ENCODE assay signal across 18 mouse cellular contexts in the genomic region with DNA sequence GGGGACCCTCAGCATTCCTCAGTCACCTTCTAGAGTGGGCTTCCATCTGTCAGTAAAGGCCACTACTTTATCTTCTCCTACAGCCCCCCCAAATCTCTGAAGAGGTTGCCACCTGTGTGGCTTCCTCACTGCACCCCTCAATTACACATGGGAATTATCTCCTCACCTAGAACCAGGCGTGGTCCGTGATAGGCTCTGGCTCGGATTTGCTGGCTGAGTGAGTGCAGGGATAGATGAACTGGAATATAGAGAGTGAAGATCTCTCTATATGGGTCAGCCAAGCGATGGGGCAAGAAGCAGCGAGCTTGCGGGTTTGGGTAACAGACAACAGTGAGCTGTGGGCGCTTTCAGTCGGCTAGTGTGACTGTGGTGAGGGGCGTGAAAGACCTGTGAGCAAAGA. TPM values are rescaled to one million over a fixed set of nuclear protein-coding genes. Genes with fewer than 3 reads are reported as not detected.
A peak's percentile ranks its signal among the peaks of the same experiment; 100 is the strongest.
DNase-seq lines count a peak whose midpoint lies in the region; ATAC-seq and TF ChIP-seq lines count a peak whose summit lies in the region.
"Had no signal": no experiment of that assay in that cellular context is flagged by ENCODE, and none has a peak within 500 bp of the region (broad histone marks: within the 10 kb centered on the region; RNA-seq: fewer than 3 reads in every experiment).

No protein-coding gene starts in this region.

- no peak overlapping the region for H3K27ac ChIP-seq in lung, embryonic 16.5 days (ENCODE audit: low read length)
- H3K27ac ChIP-seq in stomach, embryonic 14.5 days (ENCODE audit: low read length), result 0 out of 2 replicates have a peak overlapping the region, but pooled peaks have one; percentile 44
- no peak overlapping the region for H3K27ac ChIP-seq in cerebellum, adult 2 months (ENCODE audit: insufficient read depth, low read length)
- H3K27ac ChIP-seq: embryonic facial prominence, embryonic 12.5 days; forebrain, embryonic 12.5 days; hindbrain, embryonic 10.5 days had no signal

- no peaks in the 10 kb centered on the region for H3K9me3 ChIP-seq in lung, embryonic 16.5 days (ENCODE audit: control insufficient read depth, low read length)
- H3K9me3 ChIP-seq in stomach, embryonic 14.5 days (ENCODE audit: control insufficient read depth, low read depth, low read length), result no peaks in the 10 kb centered on the region
- H3K9me3 ChIP-seq: embryonic facial prominence, embryonic 12.5 days; forebrain, embryonic 12.5 days; hindbrain, embryonic 10.5 days had no signal

- peak overlapping the region; percentile 31; the same call in 1 of the 2 replicates for H3K4me2 ChIP-seq in lung, embryonic 16.5 days (ENCODE audit: low read depth, low read length)
- 0 out of 2 replicates have a peak overlapping the region, but pooled peaks have one; percentile 12 for H3K4me2 ChIP-seq in stomach, embryonic 14.5 days (replicated peaks; ENCODE audit: low read depth, low read length)
- H3K4me2 ChIP-seq: embryonic facial prominence, embryonic 12.5 days; forebrain, embryonic 12.5 days had no signal

- no peaks in the 10 kb centered on the region for H3K27me3 ChIP-seq in lung, embryonic 16.5 days (ENCODE audit: control insufficient read depth, insufficient read depth, low read depth, low read length)
- H3K27me3 ChIP-seq in stomach, embryonic 14.5 days (ENCODE audit: control insufficient read depth, insufficient read depth, low read length), result no peaks in the 10 kb centered on the region
- no peaks in the 10 kb centered on the region for H3K27me3 ChIP-seq in cerebellum, adult 2 months (ENCODE audit: control insufficient read depth, insufficient read depth, low read length)
- H3K27me3 ChIP-seq: embryonic facial prominence, embryonic 12.5 days; forebrain, embryonic 12.5 days had no signal

- no peaks in the 10 kb centered on the region for H3K36me3 ChIP-seq in lung, embryonic 16.5 days (ENCODE audit: control insufficient read depth, insufficient read depth, low read length)
- no peaks in the 10 kb centered on the region for H3K36me3 ChIP-seq in stomach, embryonic 14.5 days (ENCODE audit: control insufficient read depth, insufficient read depth, low read length)
- H3K36me3 ChIP-seq: embryonic facial prominence, embryonic 12.5 days; forebrain, embryonic 12.5 days; hindbrain, embryonic 10.5 days had no signal

- 77% methylated on average over 9 of the region's 9 CpGs for WGBS in lung, embryonic 16.5 days
- 80% methylated on average over 9 of the region's 9 CpGs for WGBS in stomach, embryonic 14.5 days
- 88% methylated on average over 9 of the region's 9 CpGs for WGBS in cerebellum, adult 2 months

- intact Hi-C loops in heart, postnatal 25 days (cut with DNase I), result no loop called here

- no peak overlapping the region for H3K4me3 ChIP-seq in lung, embryonic 16.5 days (ENCODE audit: low read length)
- H3K4me3 ChIP-seq in stomach, embryonic 14.5 days (ENCODE audit: low read depth, low read length), result no peak overlapping the region
- H3K4me3 ChIP-seq in cerebellum, adult 2 months (replicated peaks; ENCODE audit: insufficient read depth, low read depth, low read length), result no peak overlapping the region
- H3K4me3 ChIP-seq: embryonic facial prominence, embryonic 12.5 days; forebrain, embryonic 12.5 days; hindbrain, embryonic 10.5 days had no signal

- ATAC-seq in lung, embryonic 16.5 days (ENCODE audit: low read depth), result no peak
- ATAC-seq in stomach, embryonic 14.5 days (ENCODE audit: insufficient number of reproducible peaks, insufficient read depth, low FRiP score, low read depth), result no peak
- ATAC-seq in activated CD4-positive, CD25-positive, alpha-beta regulatory T cell, adult 4 months, result no peak
- ATAC-seq: inflammation-experienced regulatory T-cells, adult 6 months had no signal

- peak; percentile 91 for DNase-seq in heart, adult 11 months
- DNase-seq in heart, postnatal 25 days (ENCODE audit: low spot score), result no peak
- no peak for DNase-seq in lung, postnatal 25 days (ENCODE audit: low spot score)
- DNase-seq in liver, result peak; percentile 59
- DNase-seq in cerebellum, adult 2 months, result no peak
- DNase-seq: adrenal gland, postnatal 14 days; cerebellum, postnatal 14 days; kidney, postnatal 10 days; layer of hippocampus, adult 9-11 months; lung, postnatal 14 days; midbrain, embryonic 14.5 days had no signal

- no peak for TF ChIP-seq POLR2A in cerebellum, adult 2 months (IDR thresholded peaks at IDR 0.05; ENCODE audit: borderline replicate concordance, insufficient read depth, low read length)

- no peak for TF ChIP-seq CTCF in cerebellum, adult 2 months (IDR thresholded peaks at IDR 0.05; ENCODE audit: borderline replicate concordance, insufficient read depth, low read depth, low read length)

- H3K4me1 ChIP-seq in lung, embryonic 16.5 days (replicated peaks; ENCODE audit: control insufficient read depth, insufficient read depth, low read length), result peaks cover 14% of the 10 kb centered on the region
- peaks cover 4% of the 10 kb centered on the region; the same call in 1 of the 2 replicates for H3K4me1 ChIP-seq in stomach, embryonic 14.5 days (ENCODE audit: control insufficient read depth, insufficient read depth, low read length)
- H3K4me1 ChIP-seq in cerebellum, adult 2 months (ENCODE audit: control insufficient read depth, insufficient read depth, low read length), result no peaks in the 10 kb centered on the region
- H3K4me1 ChIP-seq: embryonic facial prominence, embryonic 12.5 days had no signal

- no peak overlapping the region for H3K9ac ChIP-seq in lung, embryonic 16.5 days (ENCODE audit: low read length)
- no peak overlapping the region for H3K9ac ChIP-seq in stomach, embryonic 14.5 days (replicated peaks; ENCODE audit: low read depth, low read length)
- H3K9ac ChIP-seq: embryonic facial prominence, embryonic 12.5 days; forebrain, embryonic 12.5 days had no signal

RNA-seq across cellular contexts. Expression of a gene that starts 2.7 kb away (rescaled TPM):
- 1 to 10 TPM; 4.1 to 4.2 TPM for total RNA-seq in heart, postnatal 25 days (2021)
- 6.8 and 9.0 TPM in 2 replicates for polyA plus RNA-seq in lung, embryonic 16.5 days (2015; fragmentation: Nextera tagmentation; extraction: Ambion mirVana)
- polyA plus RNA-seq in stomach, embryonic 14.5 days (2014; fragmentation: Nextera tagmentation; extraction: Ambion mirVana), result 7.0 and 7.1 TPM in 2 replicates
- 10 to 100 TPM; 24.2 to 29.1 TPM for polyA plus RNA-seq in activated CD4-positive, CD25-positive, alpha-beta regulatory T cell, adult 4 months (2017; shearing (Covaris generic))
- 2.9 and 3.1 TPM in 2 replicates for polyA plus RNA-seq in cerebellum, adult 2 months (2012; rRNA removed)

RNA-seq across cellular contexts. Expression of a gene that starts 33.4 kb away (rescaled TPM):
- not detected for total RNA-seq in heart, postnatal 25 days (2021)
- polyA plus RNA-seq in lung, embryonic 16.5 days (2015; fragmentation: Nextera tagmentation; extraction: Ambion mirVana), result 0.28 and 0.54 TPM in 2 replicates
- polyA plus RNA-seq in stomach, embryonic 14.5 days (2014; fragmentation: Nextera tagmentation; extraction: Ambion mirVana), result 0.29 and 0.50 TPM in 2 replicates
- under 1 TPM; 0.32 to 0.34 TPM for polyA plus RNA-seq in activated CD4-positive, CD25-positive, alpha-beta regulatory T cell, adult 4 months (2017; shearing (Covaris generic))
- polyA plus RNA-seq in cerebellum, adult 2 months (2012; rRNA removed), result 0.34 and 0.59 TPM in 2 replicates
- polyA plus RNA-seq: inflammation-experienced regulatory T-cells, adult 6 months had no signal

RNA-seq across cellular contexts. Expression of a gene that starts 37.8 kb away (rescaled TPM):
- 10 to 100 TPM; 46.3 to 47.2 TPM for total RNA-seq in heart, postnatal 25 days (2021)
- 397 and 399 TPM in 2 replicates for polyA plus RNA-seq in lung, embryonic 16.5 days (2015; fragmentation: Nextera tagmentation; extraction: Ambion mirVana)
- polyA plus RNA-seq in stomach, embryonic 14.5 days (2014; fragmentation: Nextera tagmentation; extraction: Ambion mirVana), result 287 and 322 TPM in 2 replicates
- polyA plus RNA-seq in activated CD4-positive, CD25-positive, alpha-beta regulatory T cell, adult 4 months (2017; shearing (Covaris generic)), result 100 to 1,000 TPM; 511 to 516 TPM
- polyA plus RNA-seq in cerebellum, adult 2 months (2012; rRNA removed), result 76.8 and 78.5 TPM in 2 replicates

Comparison
In these comparisons a context has a peak if more than half of its experiments do, and no peak if none do; other contexts are left out.
1. DNase-seq: peak in heart, adult 11 months (single experiment) and liver (single experiment); none in heart, postnatal 25 days (single experiment), lung, postnatal 25 days (single experiment) and cerebellum, adult 2 months (0 of 2).